Mouse (Mus musculus): Measurements from ENCODE around the gene Gapdhs.

GRCm38 (mm10) chr7:30706214-30706882 lies 37.1 kb downstream of the Gapdhs start:
- TF ChIP-seq CTCF (IDR thresholded peaks at IDR 0.05; ENCODE audit: low read depth) (no peak), EP300 (IDR thresholded peaks at IDR 0.05; ENCODE audit: low read depth) (no peak)
